Mouse (Mus musculus) stomach, postnatal 0 days (tissue): Measurements from ENCODE around the gene Tnmd.

ENCODE experiments used
- CTCF ChIP-seq: IDR thresholded peaks from 2 replicates; pipeline ENCODE4 v1.5.1; 2016; ENCODE audit warnings: antibody characterized with exemption, low read depth, mild to moderate bottlenecking, moderate library complexity
- EP300 ChIP-seq: optimal IDR thresholded peaks from 2 replicates; pipeline ENCODE3; 2016; ENCODE audit warnings: antibody characterized with exemption

- TF ChIP-seq CTCF (no peak), EP300 (no peak)
Observed at GRCm38 (mm10) chrX:133887308-133887707, 36.5 kb downstream of the Tnmd start.
